Mouse (Mus musculus): ENCODE measurements at regions not wholly inside any gene's neighbourhood (a gene's known extent, or its start where the extent isn't known, plus 50 kb on each side); places are given as distances from the start of the nearest gene placed in this dataset.
A peak's percentile ranks its signal among the peaks of the same experiment; 100 is the strongest.

- DNase-seq (ENCODE audit: extremely low read depth, low read depth, low spot score) = no peak
- 58% methylated on average over 3 of the region's 3 CpGs for WGBS
- no peak for TF ChIP-seq CTCF (IDR thresholded peaks at IDR 0.05; ENCODE audit: low read depth, low read length)
- no peak for TF ChIP-seq POLR2A (IDR thresholded peaks at IDR 0.05; ENCODE audit: extremely low read depth, insufficient read depth, low read length)
Observed at GRCm38 (mm10) chr8:78002071-78002470, 211.0 kb upstream of the Ttc29 start.

GRCm38 (mm10) chr8:78003888-78004543 is 209.1 kb upstream of the Ttc29 start:
- H3K27me3 ChIP-seq (ENCODE audit: control insufficient read depth, insufficient read depth, low read length) = no peaks in the 10 kb centered on the region
- no peak overlapping the region for H3K4me3 ChIP-seq (ENCODE audit: insufficient read depth, low read depth, low read length)
- peak; percentile 36 for DNase-seq (ENCODE audit: extremely low read depth, low read depth, low spot score)
- H3K4me1 ChIP-seq (ENCODE audit: control insufficient read depth, insufficient read depth, low read length) = no peaks in the 10 kb centered on the region
- H3K9ac ChIP-seq (ENCODE audit: low read depth, low read length) = no peak overlapping the region
- WGBS = 15% methylated on average over 10 of the region's 10 CpGs
- H3K27ac ChIP-seq (replicated peaks; ENCODE audit: insufficient read depth, low read depth, low read length) = no peak overlapping the region
- no peaks in the 10 kb centered on the region for H3K79me2 ChIP-seq (ENCODE audit: control insufficient read depth, insufficient read depth, low read length)
- peak; percentile 82 for TF ChIP-seq CTCF (IDR thresholded peaks at IDR 0.05; ENCODE audit: low read depth, low read length)
- no peak for TF ChIP-seq POLR2A (IDR thresholded peaks at IDR 0.05; ENCODE audit: extremely low read depth, insufficient read depth, low read length)
- H3K36me3 ChIP-seq (ENCODE audit: control insufficient read depth, insufficient read depth, low read length) = no peaks in the 10 kb centered on the region

More at GRCm38 (mm10) chr8:78002071-78002470, 211.0 kb upstream of the Ttc29 start:
- Histone ChIP-seq H3K79me2 (ENCODE audit: control insufficient read depth, insufficient read depth, low read length) (no peaks in the 10 kb centered on the region), H3K27ac (replicated peaks; ENCODE audit: insufficient read depth, low read depth, low read length) (no peak overlapping the region), H3K4me3 (ENCODE audit: insufficient read depth, low read depth, low read length) (no peak overlapping the region), H3K4me1 (ENCODE audit: control insufficient read depth, insufficient read depth, low read length) (no peaks in the 10 kb centered on the region), H3K9ac (ENCODE audit: low read depth, low read length) (no peak overlapping the region), H3K27me3 (ENCODE audit: control insufficient read depth, insufficient read depth, low read length) (no peaks in the 10 kb centered on the region), H3K36me3 (ENCODE audit: control insufficient read depth, insufficient read depth, low read length) (no peaks in the 10 kb centered on the region)

GRCm38 (mm10) chr8:78004891-78005290 is 208.2 kb upstream of the Ttc29 start:
- H3K27ac ChIP-seq (replicated peaks; ENCODE audit: insufficient read depth, low read depth, low read length) = no peak overlapping the region
- TF ChIP-seq POLR2A (IDR thresholded peaks at IDR 0.05; ENCODE audit: extremely low read depth, insufficient read depth, low read length) = no peak
- TF ChIP-seq CTCF (IDR thresholded peaks at IDR 0.05; ENCODE audit: low read depth, low read length) = no peak
- H3K27me3 ChIP-seq (ENCODE audit: control insufficient read depth, insufficient read depth, low read length) = no peaks in the 10 kb centered on the region
- H3K36me3 ChIP-seq (ENCODE audit: control insufficient read depth, insufficient read depth, low read length) = no peaks in the 10 kb centered on the region
- no peaks in the 10 kb centered on the region for H3K79me2 ChIP-seq (ENCODE audit: control insufficient read depth, insufficient read depth, low read length)
- no peak overlapping the region for H3K9ac ChIP-seq (ENCODE audit: low read depth, low read length)
- WGBS = 82% methylated on average over 12 of the region's 12 CpGs
- DNase-seq (ENCODE audit: extremely low read depth, low read depth, low spot score) = no peak
- H3K4me3 ChIP-seq (ENCODE audit: insufficient read depth, low read depth, low read length) = no peak overlapping the region
- H3K4me1 ChIP-seq (ENCODE audit: control insufficient read depth, insufficient read depth, low read length) = no peaks in the 10 kb centered on the region

GRCm38 (mm10) chr8:78013101-78013500 is 200.0 kb upstream of the Ttc29 start:
- no peak overlapping the region for H3K4me3 ChIP-seq (ENCODE audit: insufficient read depth, low read depth, low read length)
- H3K27me3 ChIP-seq (ENCODE audit: control insufficient read depth, insufficient read depth, low read length) = no peaks in the 10 kb centered on the region
- TF ChIP-seq POLR2A (IDR thresholded peaks at IDR 0.05; ENCODE audit: extremely low read depth, insufficient read depth, low read length) = no peak
- TF ChIP-seq CTCF (IDR thresholded peaks at IDR 0.05; ENCODE audit: low read depth, low read length) = no peak
- H3K36me3 ChIP-seq (ENCODE audit: control insufficient read depth, insufficient read depth, low read length) = no peaks in the 10 kb centered on the region
- no peaks in the 10 kb centered on the region for H3K4me1 ChIP-seq (ENCODE audit: control insufficient read depth, insufficient read depth, low read length)
- no peak overlapping the region for H3K9ac ChIP-seq (ENCODE audit: low read depth, low read length)
- no peaks in the 10 kb centered on the region for H3K79me2 ChIP-seq (ENCODE audit: control insufficient read depth, insufficient read depth, low read length)
- DNase-seq (ENCODE audit: extremely low read depth, low read depth, low spot score) = no peak
- H3K27ac ChIP-seq (replicated peaks; ENCODE audit: insufficient read depth, low read depth, low read length) = no peak overlapping the region

- 74% methylated on average over 4 of the region's 4 CpGs for WGBS
- DNase-seq (ENCODE audit: extremely low read depth, low read depth, low spot score) = no peak
- Histone ChIP-seq H3K4me3 (ENCODE audit: insufficient read depth, low read depth, low read length) (no peak overlapping the region), H3K27ac (replicated peaks; ENCODE audit: insufficient read depth, low read depth, low read length) (no peak overlapping the region), H3K4me1 (ENCODE audit: control insufficient read depth, insufficient read depth, low read length) (no peaks in the 10 kb centered on the region), H3K79me2 (ENCODE audit: control insufficient read depth, insufficient read depth, low read length) (no peaks in the 10 kb centered on the region), H3K36me3 (ENCODE audit: control insufficient read depth, insufficient read depth, low read length) (no peaks in the 10 kb centered on the region), H3K9ac (ENCODE audit: low read depth, low read length) (no peak overlapping the region), H3K27me3 (ENCODE audit: control insufficient read depth, insufficient read depth, low read length) (no peaks in the 10 kb centered on the region)
- no peak for TF ChIP-seq POLR2A (IDR thresholded peaks at IDR 0.05; ENCODE audit: extremely low read depth, insufficient read depth, low read length)
- TF ChIP-seq CTCF (IDR thresholded peaks at IDR 0.05; ENCODE audit: low read depth, low read length) = no peak
Observed at GRCm38 (mm10) chr8:78018430-78019180, 194.5 kb upstream of the Ttc29 start.

- DNase-seq (ENCODE audit: extremely low read depth, low read depth, low spot score) = peak; percentile 47
- H3K36me3 ChIP-seq (ENCODE audit: control insufficient read depth, insufficient read depth, low read length) = no peaks in the 10 kb centered on the region
Observed at GRCm38 (mm10) chr8:78021473-78021872, 191.6 kb upstream of the Ttc29 start.

More at GRCm38 (mm10) chr8:78021473-78021872, 191.6 kb upstream of the Ttc29 start:
- H3K79me2 ChIP-seq (ENCODE audit: control insufficient read depth, insufficient read depth, low read length) = no peaks in the 10 kb centered on the region
- H3K9ac ChIP-seq (ENCODE audit: low read depth, low read length) = no peak overlapping the region
- no peak overlapping the region for H3K4me3 ChIP-seq (ENCODE audit: insufficient read depth, low read depth, low read length)
- H3K27ac ChIP-seq (replicated peaks; ENCODE audit: insufficient read depth, low read depth, low read length) = no peak overlapping the region
- H3K27me3 ChIP-seq (ENCODE audit: control insufficient read depth, insufficient read depth, low read length) = no peaks in the 10 kb centered on the region
- no peaks in the 10 kb centered on the region for H3K4me1 ChIP-seq (ENCODE audit: control insufficient read depth, insufficient read depth, low read length)
- no peak for TF ChIP-seq CTCF (IDR thresholded peaks at IDR 0.05; ENCODE audit: low read depth, low read length)
- TF ChIP-seq POLR2A (IDR thresholded peaks at IDR 0.05; ENCODE audit: extremely low read depth, insufficient read depth, low read length) = no peak
- WGBS = 47% methylated on average over 2 of the region's 2 CpGs
